Mouse (Mus musculus) cortical plate, adult 2 months (tissue): ENCODE data around the gene Mgat4c.

ENCODE experiments used
- CTCF ChIP-seq: fragments of 200-500 bp; IDR thresholded peaks from 2 replicates; pipeline ENCODE4 v1.5.1; 2011; ENCODE audit warnings: mild to moderate bottlenecking, control low read depth, low read length; ENCODE audit not compliant: insufficient read depth; ENCODE audit errors: extremely low read depth
- POLR2A ChIP-seq: fragments of 200-500 bp; IDR thresholded peaks from 2 replicates; pipeline ENCODE4 v1.6.1; 2011; ENCODE audit warnings: mild to moderate bottlenecking, low read length, control low read depth; ENCODE audit not compliant: insufficient read depth; ENCODE audit errors: extremely low read depth

- no peak for TF ChIP-seq CTCF
- TF ChIP-seq POLR2A: no peak
Measured at GRCm38 (mm10) chr10:101917328-101917814, 236.1 kb downstream of the Mgat4c start.
